10 mouse cellular contexts compared by ENCODE assay signal in genomic region chr14:76765094-76765504, GRCm38 (mm10).
A peak's percentile ranks its signal among the peaks of the same experiment; 100 is the strongest.
DNase-seq lines count a peak whose midpoint lies in the region; ATAC-seq and TF ChIP-seq lines count a peak whose summit lies in the region.
"Had no signal": no experiment of that assay in that cellular context is flagged by ENCODE, and none has a peak within 500 bp of the region (broad histone marks: within the 10 kb centered on the region; RNA-seq: fewer than 3 reads in every experiment).

No protein-coding gene starts in this region.

- H3K27ac ChIP-seq in kidney, postnatal 0 days: peak overlapping the region; percentile 47
- peak overlapping the region; percentile 44; the same call in 1 of the 2 replicates for H3K27ac ChIP-seq in heart, embryonic 12.5 days (ENCODE audit: poor library complexity, severe bottlenecking)
- peak overlapping the region; percentile 37; the same call in 1 of the 2 replicates for H3K27ac ChIP-seq in limb, embryonic 11.5 days (replicated peaks; ENCODE audit: low read depth, low read length)
- H3K27ac ChIP-seq in cerebellum, adult 2 months (ENCODE audit: insufficient read depth, low read length): no peak overlapping the region

- no peaks in the 10 kb centered on the region for H3K9me3 ChIP-seq in kidney, postnatal 0 days (replicated peaks; ENCODE audit: low read length)
- no peaks in the 10 kb centered on the region for H3K9me3 ChIP-seq in heart, embryonic 12.5 days (replicated peaks)
- H3K9me3 ChIP-seq in limb, embryonic 11.5 days (ENCODE audit: control insufficient read depth, low read length): no peaks in the 10 kb centered on the region

- peak; percentile 33 for DNase-seq in kidney, postnatal 0 days (ENCODE audit: low spot score)
- DNase-seq in kidney, adult 18-20 months: no peak
- DNase-seq in embryo, embryonic 11 days: peak; percentile 43
- DNase-seq in limb, embryonic 11.5 days (ENCODE audit: low spot score): peak; percentile 49
- peak; percentile 41 for DNase-seq in testis, postnatal 14 days (ENCODE audit: low spot score)
- DNase-seq in cerebellum, adult 18-20 months: no peak
- no peak for DNase-seq in cerebellum, adult 2 months

- H3K36me3 ChIP-seq in kidney, postnatal 0 days (ENCODE audit: insufficient read depth, low read length): no peaks in the 10 kb centered on the region
- H3K36me3 ChIP-seq in heart, embryonic 12.5 days: no peaks in the 10 kb centered on the region
- H3K36me3 ChIP-seq in limb, embryonic 11.5 days (ENCODE audit: control insufficient read depth, insufficient read depth, low read length): no peaks in the 10 kb centered on the region
- H3K36me3 ChIP-seq: G1E had no signal

- no peak overlapping the region for H3K4me2 ChIP-seq in kidney, postnatal 0 days (ENCODE audit: low read length)
- H3K4me2 ChIP-seq in heart, embryonic 12.5 days: no peak overlapping the region
- H3K4me2 ChIP-seq in limb, embryonic 11.5 days (ENCODE audit: low read depth, severe bottlenecking): peak overlapping the region; percentile 12; the same call in 1 of the 2 replicates

- WGBS in kidney, postnatal 0 days: 48% methylated on average over 6 of the region's 6 CpGs
- 45% methylated on average over 6 of the region's 6 CpGs for WGBS in heart, embryonic 12.5 days
- WGBS in limb, embryonic 11.5 days: 50% methylated on average over 6 of the region's 6 CpGs
- WGBS in cerebellum, adult 2 months: 64% methylated on average over 6 of the region's 6 CpGs

- no peak for TF ChIP-seq POLR2A in cerebellum, adult 2 months (IDR thresholded peaks at IDR 0.05; ENCODE audit: borderline replicate concordance, insufficient read depth, low read length)

- TF ChIP-seq CTCF in kidney, postnatal 0 days (IDR thresholded peaks at IDR 0.05; ENCODE audit: low read depth): no peak
- no peak for TF ChIP-seq CTCF in cerebellum, adult 2 months (IDR thresholded peaks at IDR 0.05; ENCODE audit: borderline replicate concordance, insufficient read depth, low read depth, low read length)

- H3K4me3 ChIP-seq in kidney, postnatal 0 days (replicated peaks; ENCODE audit: low read depth, low read length): no peak overlapping the region
- no peak overlapping the region for H3K4me3 ChIP-seq in heart, embryonic 12.5 days
- no peak overlapping the region for H3K4me3 ChIP-seq in limb, embryonic 11.5 days (ENCODE audit: low read depth, low read length)
- H3K4me3 ChIP-seq in cerebellum, adult 2 months (replicated peaks; ENCODE audit: insufficient read depth, low read depth, low read length): no peak overlapping the region
- H3K4me3 ChIP-seq: myocyte had no signal

- H3K4me1 ChIP-seq in kidney, postnatal 0 days (replicated peaks; ENCODE audit: insufficient read depth, low read length): peaks cover 20% of the 10 kb centered on the region
- peaks cover 50% of the 10 kb centered on the region for H3K4me1 ChIP-seq in heart, embryonic 12.5 days (replicated peaks)
- H3K4me1 ChIP-seq in limb, embryonic 11.5 days (ENCODE audit: control insufficient read depth, insufficient read depth, low read length): peaks cover 13% of the 10 kb centered on the region
- H3K4me1 ChIP-seq in cerebellum, adult 2 months (ENCODE audit: control insufficient read depth, insufficient read depth, low read length): 0 out of 2 replicates have a peak, but pooled peaks cover 3% of the 10 kb centered on the region

- ATAC-seq in kidney, postnatal 0 days (replicated peaks; ENCODE audit: low FRiP score, low read depth): no peak
- ATAC-seq in heart, embryonic 12.5 days (ENCODE audit: insufficient number of reproducible peaks, low FRiP score): no peak
- ATAC-seq in limb, embryonic 11.5 days (ENCODE audit: insufficient number of reproducible peaks, low FRiP score, low TSS enrichment, low read depth): no peak

- no peak overlapping the region for H3K9ac ChIP-seq in kidney, postnatal 0 days (ENCODE audit: low read depth, low read length)
- no peak overlapping the region for H3K9ac ChIP-seq in heart, embryonic 12.5 days
- H3K9ac ChIP-seq in limb, embryonic 11.5 days (ENCODE audit: low read length): 0 out of 2 replicates have a peak overlapping the region, but pooled peaks have one; percentile 5

- H3K27me3 ChIP-seq in kidney, postnatal 0 days (ENCODE audit: insufficient read depth, low read length): no peaks in the 10 kb centered on the region
- no peaks in the 10 kb centered on the region for H3K27me3 ChIP-seq in heart, embryonic 12.5 days (replicated peaks)
- no peaks in the 10 kb centered on the region for H3K27me3 ChIP-seq in limb, embryonic 11.5 days (ENCODE audit: control insufficient read depth, insufficient read depth, low read length)
- H3K27me3 ChIP-seq in cerebellum, adult 2 months (ENCODE audit: control insufficient read depth, insufficient read depth, low read length): no peaks in the 10 kb centered on the region

Comparison
In these comparisons a context has a peak if more than half of its experiments do, and no peak if none do; other contexts are left out.
1. DNase-seq: peak in kidney, postnatal 0 days (single experiment), embryo, embryonic 11 days (single experiment), limb, embryonic 11.5 days (single experiment) and testis, postnatal 14 days (single experiment); none in kidney, adult 18-20 months (single experiment), cerebellum, adult 18-20 months (0 of 2) and cerebellum, adult 2 months (0 of 2).